Mouse (Mus musculus) myocyte (in vitro differentiated cells): Measurements from ENCODE around the gene Rnf169.

Source experiments
- E2F4 ChIP-seq: IDR thresholded peaks from one replicate; pipeline ENCODE4 v1.6.1; 2011; ENCODE audit warnings: mild to moderate bottlenecking, control low read depth, moderate library complexity; ENCODE audit not compliant: insufficient read depth
- POLR2A ChIP-seq: IDR thresholded peaks from one replicate; pipeline ENCODE4 v1.6.1; 2011; ENCODE audit warnings: low read depth, mild to moderate bottlenecking, control low read depth, moderate library complexity; ENCODE audit not compliant: insufficient read length
- TCF3 ChIP-seq: IDR thresholded peaks from one replicate; pipeline ENCODE4 v1.6.1; 2011; ENCODE audit warnings: low read depth, control low read depth; ENCODE audit not compliant: insufficient read length

GRCm38 (mm10) chr7:99988725-99989124, 8.5 kb upstream of the Rnf169 start:
- TF ChIP-seq E2F4 = no peak
- no peak for TF ChIP-seq POLR2A
- no peak for TF ChIP-seq TCF3
